ENCODE assay signal across 20 mouse cellular contexts in the genomic region with DNA sequence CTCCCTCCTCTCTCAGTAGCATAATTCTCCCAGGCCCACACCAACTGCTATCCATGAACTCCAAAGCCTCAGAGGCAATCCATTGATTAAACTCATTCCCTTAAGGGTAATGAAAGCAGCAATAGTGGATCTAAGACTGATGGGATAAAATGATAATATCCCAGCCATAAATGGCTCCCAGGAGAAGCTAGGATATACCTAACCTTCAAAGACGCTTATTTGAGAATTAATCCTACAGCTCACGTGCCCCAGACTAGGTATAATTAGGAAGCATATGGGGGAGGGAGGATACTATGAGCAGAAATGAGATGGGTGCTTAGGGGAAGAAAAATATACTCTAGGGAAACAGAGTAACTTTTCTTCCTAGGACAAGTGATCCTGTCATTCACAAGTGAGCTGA. TPM values are rescaled to one million over a fixed set of nuclear protein-coding genes. Genes with fewer than 3 reads are reported as not detected.
"Had no signal": no experiment of that assay in that cellular context is flagged by ENCODE, and none has a peak within 500 bp of the region (broad histone marks: within the 10 kb centered on the region; RNA-seq: fewer than 3 reads in every experiment).

No protein-coding gene starts in this region.

- H3K27me3 ChIP-seq: midbrain, embryonic 12.5 days; neural tube, embryonic 12.5 days had no signal

- H3K27ac ChIP-seq: liver, embryonic 14.5 days; midbrain, embryonic 10.5 days; midbrain, embryonic 12.5 days; neural tube, embryonic 12.5 days had no signal

- H3K4me2 ChIP-seq: lung, embryonic 14.5 days; midbrain, embryonic 12.5 days; neural tube, embryonic 12.5 days had no signal

- H3K4me3 ChIP-seq: midbrain, embryonic 10.5 days; midbrain, embryonic 12.5 days; myocyte; neural tube, embryonic 12.5 days had no signal

- H3K9ac ChIP-seq: liver, embryonic 14.5 days; lung, embryonic 14.5 days; midbrain, embryonic 12.5 days; neural tube, embryonic 12.5 days had no signal

- DNase-seq: lung, adult 18-20 months; lung, embryonic 14.5 days; lung, postnatal 10 days; lung, postnatal 4 days; midbrain, embryonic 14.5 days; retina, postnatal 1 day; right cerebral cortex, adult 18-20 months; right cerebral cortex, postnatal 25 days; right cerebral cortex, postnatal 4 days; spleen, adult 18-20 months; thymus, adult 18-20 months; thymus, postnatal 14 days; thymus, postnatal 36 days had no signal

- H3K36me3 ChIP-seq: midbrain, embryonic 10.5 days; midbrain, embryonic 12.5 days; neural tube, embryonic 12.5 days had no signal

- H3K9me3 ChIP-seq: midbrain, embryonic 10.5 days; midbrain, embryonic 12.5 days; neural tube, embryonic 12.5 days had no signal

- H3K4me1 ChIP-seq: midbrain, embryonic 10.5 days; midbrain, embryonic 12.5 days; neural tube, embryonic 12.5 days had no signal

RNA-seq across cellular contexts. Expression of a gene that starts 52.8 kb away (rescaled TPM):
- total RNA-seq: megakaryocyte, adult 5-6 weeks; megakaryocyte-erythroid progenitor cell, adult 5-6 weeks had no signal
